8 mouse cellular contexts compared by ENCODE assay signal in genomic region chr19:16285051-16286028, GRCm38 (mm10).
DNase-seq lines count a peak whose midpoint lies in the region; ATAC-seq lines count a peak whose summit lies in the region.

No protein-coding gene starts in this region.

- peaks cover 15 to 47% of the 10 kb centered on the region in 2 experiments for H3K4me1 ChIP-seq in heart, embryonic 14.5 days (ENCODE audit: control insufficient read depth in 2 of 2, insufficient read depth in 2 of 2, low read length in 2 of 2)
- H3K4me1 ChIP-seq in megakaryocyte, embryonic 14.5 days: peaks cover 95% of the 10 kb centered on the region

- WGBS in heart, embryonic 14.5 days: 64% methylated on average over 11 of the region's 11 CpGs

- no peaks in the 10 kb centered on the region for H3K27me3 ChIP-seq in heart, embryonic 14.5 days (ENCODE audit: control insufficient read depth, insufficient read depth, low read length)
- H3K27me3 ChIP-seq in megakaryocyte, embryonic 14.5 days (replicated peaks): no peaks in the 10 kb centered on the region

- no peak overlapping the region for H3K4me2 ChIP-seq in heart, embryonic 14.5 days (ENCODE audit: low read length)

- intact Hi-C loops in heart, postnatal 14 days (cut with DNase I): no loop called here

- no peak overlapping the region for H3K9ac ChIP-seq in heart, embryonic 14.5 days (ENCODE audit: low read length)

- H3K9me3 ChIP-seq in heart, embryonic 14.5 days (ENCODE audit: control insufficient read depth, low read length): no peaks in the 10 kb centered on the region
- H3K9me3 ChIP-seq in megakaryocyte, embryonic 14.5 days: no peaks in the 10 kb centered on the region

- no peak overlapping the region for H3K4me3 ChIP-seq in heart, embryonic 14.5 days (ENCODE audit: control insufficient read depth in 1 of 2, insufficient read depth in 1 of 2, low read depth in 1 of 2, low read length in 2 of 2)
- peak overlapping the region; percentile 62 for H3K4me3 ChIP-seq in megakaryocyte, embryonic 14.5 days (replicated peaks)

- H3K27ac ChIP-seq in heart, embryonic 14.5 days (replicated peaks in 1 of 2; ENCODE audit: control insufficient read depth in 1 of 2, insufficient read depth in 1 of 2, low read depth in 2 of 2, low read length in 2 of 2): peak overlapping the region; percentile 14 to 58; a peak in 3 of 4 replicates

- DNase-seq in heart, postnatal 14 days: no peak
- peak; percentile 81 to 82 for DNase-seq in cerebellum, postnatal 10 days
- DNase-seq in natural killer cell, adult 2 months (ENCODE audit: low spot score in 2 of 2): peak; percentile 4 to 20
- DNase-seq in lung, postnatal 10 days: no peak

- H3K36me3 ChIP-seq in heart, embryonic 14.5 days (ENCODE audit: control insufficient read depth, insufficient read depth, low read length): no peaks in the 10 kb centered on the region
- H3K36me3 ChIP-seq in megakaryocyte, embryonic 14.5 days (replicated peaks; ENCODE audit: low read length): peaks cover 75% of the 10 kb centered on the region

- no peak for ATAC-seq in heart, embryonic 14.5 days (ENCODE audit: insufficient number of reproducible peaks, insufficient read depth, low FRiP score, low read depth)
- ATAC-seq in megakaryocyte, adult 5-6 weeks (ENCODE audit: poor library complexity, severe bottlenecking): no peak
- no peak for ATAC-seq in erythroid progenitor cell, adult 5-6 weeks (replicated peaks; ENCODE audit: low FRiP score, poor library complexity, severe bottlenecking)

Comparison
In these comparisons a context has a peak if more than half of its experiments do, and no peak if none do; other contexts are left out.
1. DNase-seq: peak in cerebellum, postnatal 10 days (2 of 2) and natural killer cell, adult 2 months (2 of 2); none in heart, postnatal 14 days (0 of 2) and lung, postnatal 10 days (single experiment).